Mouse (Mus musculus): Measurements from ENCODE around the gene Hist2h2ab. TPM values are rescaled to one million over a fixed set of nuclear protein-coding genes. Genes with fewer than 3 reads are reported as not detected.
A peak's percentile ranks its signal among the peaks of the same experiment; 100 is the strongest.
"Not testable (repeated sequence)": the region's sequence is repeated elsewhere in the genome, so short reads cannot be mapped to it uniquely, and the experiment has no call there.

Hist2h2ab gene
- polyA plus RNA-seq, 1 experiment from 2014 or later, result not detected

GRCm38 (mm10) chr3:96268776-96269378 is 49.2 kb downstream of the Hist2h2ab start:
- H3K27me3 ChIP-seq; H3K36me3 ChIP-seq; H3K9me3 ChIP-seq (replicated peaks): not testable (repeated sequence)
- Histone ChIP-seq H3K4me2 (replicated peaks) (peak overlapping the region; percentile 81), H3K9ac (peak overlapping the region; percentile 64), H3K27ac (peak overlapping the region; percentile 96), H3K4me3 (peak overlapping the region; percentile 49), H3K4me1 (peaks cover 15% of the 10 kb centered on the region)
- WGBS, result 0% methylated on average over 16 of the region's 44 CpGs
- ATAC-seq (ENCODE audit: low FRiP score), result peak; percentile 65

Small RNA genes within 50 kb of the gene (microRNA-seq; reads per million reads assigned to microRNA genes)
- gene Gm44492 (not detected), gene Gm47311 (not detected), gene Gm47313 (not detected)

Other genes with a start within 250 kb of the Hist2h2ab start
- gene Plekho1, start 223.9 kb upstream of the Hist2h2ab start, polyA plus RNA-seq (2016; fragmentation: Nextera tagmentation; extraction: Ambion mirVana), result 77.4 and 79.3 TPM in 2 replicates
- gene Vps45, start 161.4 kb upstream of the Hist2h2ab start, polyA plus RNA-seq (2016; fragmentation: Nextera tagmentation; extraction: Ambion mirVana), result 45.4 and 48.3 TPM in 2 replicates
- gene Otud7b, start 115.3 kb upstream of the Hist2h2ab start, polyA plus RNA-seq (2016; fragmentation: Nextera tagmentation; extraction: Ambion mirVana), result 17.3 and 18.2 TPM in 2 replicates
- gene Mtmr11, start 57.9 kb upstream of the Hist2h2ab start, polyA plus RNA-seq (2016; fragmentation: Nextera tagmentation; extraction: Ambion mirVana), result 20.8 and 23.0 TPM in 2 replicates
- 164 and 170 TPM in 2 replicates for gene Sf3b4, start 47.5 kb upstream of the Hist2h2ab start, polyA plus RNA-seq (2016; fragmentation: Nextera tagmentation; extraction: Ambion mirVana)
- gene Sv2a, start 38.7 kb upstream of the Hist2h2ab start, polyA plus RNA-seq (2016; fragmentation: Nextera tagmentation; extraction: Ambion mirVana), result 44.5 and 44.9 TPM in 2 replicates
- gene Bola1, start 156 bp upstream of the Hist2h2ab start, polyA plus RNA-seq (2016; fragmentation: Nextera tagmentation; extraction: Ambion mirVana), result 54.4 and 59.8 TPM in 2 replicates
- gene Hist2h2ac, start 1.0 kb downstream of the Hist2h2ab start, polyA plus RNA-seq (2016; fragmentation: Nextera tagmentation; extraction: Ambion mirVana), result 4.4 and 7.0 TPM in 2 replicates
- 5.8 and 7.0 TPM in 2 replicates for gene Hist2h2be, start 1.3 kb downstream of the Hist2h2ab start, polyA plus RNA-seq (2016; fragmentation: Nextera tagmentation; extraction: Ambion mirVana)
- gene Hist2h3c2, start 19.3 kb downstream of the Hist2h2ab start, polyA plus RNA-seq (2016; fragmentation: Nextera tagmentation; extraction: Ambion mirVana), result 4.9 and 6.7 TPM in 2 replicates
- gene Hist2h2aa2, start 20.4 kb downstream of the Hist2h2ab start, polyA plus RNA-seq (2016; fragmentation: Nextera tagmentation; extraction: Ambion mirVana), result 49.8 and 72.3 TPM in 2 replicates
- gene Hist2h2aa1, start 25.6 kb downstream of the Hist2h2ab start, polyA plus RNA-seq (2016; fragmentation: Nextera tagmentation; extraction: Ambion mirVana), result 16.0 and 22.0 TPM in 2 replicates
- 0.71 and 0.91 TPM in 2 replicates for gene Hist2h3c1, start 26.8 kb downstream of the Hist2h2ab start, polyA plus RNA-seq (2016; fragmentation: Nextera tagmentation; extraction: Ambion mirVana)
- 5.0 and 10.9 TPM in 2 replicates for gene Hist2h4, start 43.4 kb downstream of the Hist2h2ab start, polyA plus RNA-seq (2016; fragmentation: Nextera tagmentation; extraction: Ambion mirVana)
- 39.7 and 58.2 TPM in 2 replicates for gene Hist2h3b, start 48.8 kb downstream of the Hist2h2ab start, polyA plus RNA-seq (2016; fragmentation: Nextera tagmentation; extraction: Ambion mirVana)
- 8.6 and 14.4 TPM in 2 replicates for gene Hist2h2bb, start 49.9 kb downstream of the Hist2h2ab start, polyA plus RNA-seq (2016; fragmentation: Nextera tagmentation; extraction: Ambion mirVana)
- 2.0 TPM in 2 replicates for gene Fcgr1, start 74.1 kb downstream of the Hist2h2ab start, polyA plus RNA-seq (2016; fragmentation: Nextera tagmentation; extraction: Ambion mirVana)
- gene BC107364, start 232.4 kb downstream of the Hist2h2ab start, polyA plus RNA-seq (2016; fragmentation: Nextera tagmentation; extraction: Ambion mirVana), result not detected in 2 replicates

Data from hindbrain, embryonic 12.5 days (tissue).